Mouse (Mus musculus) small intestine, adult 2 months (tissue): ENCODE measurements around the gene Ak2. TPM values are rescaled to one million over a fixed set of nuclear protein-coding genes. Genes with fewer than 3 reads are reported as not detected.
A peak's percentile ranks its signal among the peaks of the same experiment; 100 is the strongest.

Source experiments
- H3K27ac ChIP-seq: fragments of 200-500 bp; 2 replicates; pipeline ENCODE4 v1.5.1; 2012; ENCODE audit warnings: low read depth, low read length, control low read depth, inconsistent platforms; ENCODE audit not compliant: insufficient read depth
- H3K27me3 ChIP-seq: fragments of 200-500 bp; 2 replicates; pipeline ENCODE4 v1.6.1; 2012; ENCODE audit warnings: mild to moderate bottlenecking, moderate library complexity, low read length, inconsistent platforms; ENCODE audit not compliant: control insufficient read depth, insufficient read depth
- H3K36me3 ChIP-seq: fragments of 200-500 bp; 2 replicates; pipeline ENCODE4 v1.6.1; 2012; ENCODE audit warnings: mild to moderate bottlenecking, low read length, control low read depth, inconsistent platforms; ENCODE audit not compliant: control insufficient read depth, insufficient read depth
- H3K4me1 ChIP-seq: fragments of 200-500 bp; 2 replicates; pipeline ENCODE4 v1.6.1; 2012; ENCODE audit warnings: low read length, inconsistent platforms, mixed read lengths; ENCODE audit not compliant: control insufficient read depth, insufficient read depth, insufficient read length
- H3K4me3 ChIP-seq: fragments of 200-500 bp; 2 replicates; pipeline ENCODE4 v1.5.1; 2012; ENCODE audit warnings: low read depth, mild to moderate bottlenecking, control low read depth, inconsistent platforms, low read length, moderate library complexity
- CTCF ChIP-seq: fragments of 200-500 bp; IDR thresholded peaks from 2 replicates; pipeline ENCODE4 v1.5.1; 2012; ENCODE audit warnings: low read depth, mild to moderate bottlenecking, control low read depth, inconsistent platforms, low read length, moderate library complexity, mixed read lengths; ENCODE audit not compliant: insufficient replicate concordance, insufficient read length; ENCODE audit errors: extremely low read depth
- POLR2A ChIP-seq: fragments of 200-500 bp; IDR thresholded peaks from 2 replicates; pipeline ENCODE4 v1.6.1; 2012; ENCODE audit warnings: low read depth, mild to moderate bottlenecking, control low read depth, inconsistent platforms, low read length, moderate library complexity
- WGBS: fragments of 180-500 bp; shearing (Covaris S2); methylation state at CpG from one replicate; pipeline ENCODE4 v1.1.7; 2018; 5-methylcytosine and 5-hydroxymethylcytosine counted together
- polyA plus RNA-seq: library from polyadenylated mRNA; depleted of rRNA; stranded (reverse); fragments of >200 nt; gene quantifications from 2 replicates; pipeline ENCODE4 v1.2.3, GENCODE M21; 2012

Gene Ak2
- polyA plus RNA-seq, 1 experiment = 79.2 TPM

GRCm38 (mm10) chr4:128983656-128984055, 8.1 kb upstream of the Ak2 start:
- H3K4me3 ChIP-seq = no peak overlapping the region
- no peak for TF ChIP-seq CTCF
- peak overlapping the region; percentile 91 for H3K27ac ChIP-seq

GRCm38 (mm10) chr4:128984600-128984999, 7.2 kb upstream of the Ak2 start:
- H3K27ac ChIP-seq = peak overlapping the region; percentile 65
- TF ChIP-seq CTCF = no peak
- TF ChIP-seq POLR2A = no peak
- no peaks in the 10 kb centered on the region for H3K27me3 ChIP-seq
- H3K4me1 ChIP-seq = peaks cover 30% of the 10 kb centered on the region
- H3K36me3 ChIP-seq = no peaks in the 10 kb centered on the region
- 60% methylated on average over 3 of the region's 3 CpGs for WGBS
- H3K4me3 ChIP-seq = no peak overlapping the region

More at GRCm38 (mm10) chr4:128983656-128984055, 8.1 kb upstream of the Ak2 start:
- no peaks in the 10 kb centered on the region for H3K27me3 ChIP-seq
- H3K4me1 ChIP-seq = peaks cover 31% of the 10 kb centered on the region
- no peaks in the 10 kb centered on the region for H3K36me3 ChIP-seq
- WGBS = 9% methylated on average over 2 of the region's 2 CpGs

GRCm38 (mm10) chr4:128988911-128989310, 2.8 kb upstream of the Ak2 start:
- Histone ChIP-seq H3K4me1 (peaks cover 27% of the 10 kb centered on the region; the same call in 1 of the 2 replicates), H3K36me3 (no peaks in the 10 kb centered on the region), H3K27ac (peak overlapping the region; percentile 90), H3K4me3 (no peak overlapping the region), H3K27me3 (no peaks in the 10 kb centered on the region)
- TF ChIP-seq POLR2A (no peak), CTCF (no peak)
- 70% methylated on average over 3 of the region's 3 CpGs for WGBS

DNA sequence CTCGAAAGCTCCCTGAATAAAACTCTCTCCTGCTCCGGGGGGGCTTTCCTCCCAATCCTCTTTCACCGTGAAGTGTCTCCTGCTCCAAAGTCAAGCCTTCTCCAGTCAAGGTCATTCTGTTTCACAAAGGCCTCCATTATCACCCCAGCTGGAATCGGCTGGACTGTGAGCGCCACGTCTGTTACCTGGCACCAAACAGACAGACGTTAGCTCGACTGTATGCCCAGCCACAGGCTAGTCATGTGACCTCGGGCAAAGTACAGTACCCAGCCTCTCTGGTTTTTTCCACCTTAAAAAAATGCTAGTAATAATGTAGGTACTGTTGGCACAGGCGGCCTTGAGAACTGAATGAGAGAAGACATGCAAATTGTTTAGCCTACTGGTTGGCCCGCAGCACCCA, 2.1 kb upstream of the Ak2 start:
- Histone ChIP-seq H3K36me3 (no peaks in the 10 kb centered on the region), H3K4me3 (peak overlapping the region; percentile 49), H3K27me3 (no peaks in the 10 kb centered on the region), H3K4me1 (peaks cover 20% of the 10 kb centered on the region; the same call in 1 of the 2 replicates), H3K27ac (peak overlapping the region; percentile 90)
- WGBS = 24% methylated on average over 11 of the region's 11 CpGs
- TF ChIP-seq POLR2A (peak; percentile 83), CTCF (no peak)

DNA sequence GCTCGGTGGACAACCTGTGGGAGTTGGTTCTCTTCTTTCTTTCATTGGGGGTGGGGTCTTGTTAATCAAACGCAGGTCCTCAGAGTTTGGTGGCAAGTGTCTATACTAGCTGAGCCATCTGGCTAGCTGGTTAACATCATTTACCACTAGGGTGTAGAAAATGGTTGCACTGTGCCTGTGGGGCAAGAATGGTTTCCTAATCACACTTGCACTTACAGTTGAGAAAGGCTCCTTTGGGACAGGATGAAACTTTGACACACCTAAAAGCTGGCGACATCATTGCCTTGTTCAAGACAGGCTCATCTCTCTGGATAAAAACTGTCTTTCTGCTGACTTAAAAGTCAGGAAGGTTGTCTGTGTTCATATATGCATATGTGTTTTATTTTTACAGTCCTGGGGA, 418 bp downstream of the Ak2 start:
- peak overlapping the region; percentile 92 for H3K27ac ChIP-seq
- TF ChIP-seq POLR2A = no peak
- TF ChIP-seq CTCF = no peak
- H3K4me1 ChIP-seq = peaks cover 33% of the 10 kb centered on the region; the same call in 1 of the 2 replicates
- H3K4me3 ChIP-seq = no peak overlapping the region
- peaks cover 4% of the 10 kb centered on the region for H3K36me3 ChIP-seq
- WGBS = 63% methylated on average over 3 of the region's 3 CpGs
- no peaks in the 10 kb centered on the region for H3K27me3 ChIP-seq

GRCm38 (mm10) chr4:128993025-128993662, 1.4 kb downstream of the Ak2 start:
- Histone ChIP-seq H3K27me3 (no peaks in the 10 kb centered on the region), H3K4me1 (peaks cover 37% of the 10 kb centered on the region), H3K27ac (peak overlapping the region; percentile 96), H3K36me3 (peaks cover 4% of the 10 kb centered on the region), H3K4me3 (peak overlapping the region; percentile 98)
- WGBS = 1% methylated on average over 49 of the region's 49 CpGs
- TF ChIP-seq POLR2A (peak; percentile 88), CTCF (no peak)

DNA sequence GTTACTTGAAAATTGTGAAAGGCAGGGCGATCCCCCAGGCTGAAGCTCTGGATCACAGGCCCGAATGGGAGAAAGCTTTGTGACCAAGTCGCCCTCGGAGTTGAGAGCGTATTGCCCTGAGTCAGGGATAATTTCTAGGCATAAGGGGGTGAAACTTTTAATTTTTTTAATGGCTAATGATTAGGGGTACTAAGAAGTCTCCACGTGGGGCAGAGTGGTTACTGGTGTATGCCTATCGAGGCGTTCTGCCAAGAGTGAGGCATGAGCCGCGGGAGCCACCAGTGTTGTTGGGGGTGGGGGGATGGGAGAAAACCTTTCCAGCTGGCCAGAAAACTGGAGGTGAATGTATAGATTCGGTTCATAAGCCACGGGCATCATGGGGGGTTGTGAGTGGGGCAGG, 1.9 kb downstream of the Ak2 start:
- TF ChIP-seq POLR2A = no peak
- TF ChIP-seq CTCF = no peak
- Histone ChIP-seq H3K36me3 (peaks cover 4% of the 10 kb centered on the region), H3K4me3 (peak overlapping the region; percentile 98), H3K27ac (peak overlapping the region; percentile 96), H3K4me1 (peaks cover 38% of the 10 kb centered on the region), H3K27me3 (no peaks in the 10 kb centered on the region)
- 0% methylated on average over 12 of the region's 12 CpGs for WGBS
